Mouse (Mus musculus) embryo, embryonic 10.5 days (tissue): ENCODE results near the gene Gsk3a.

Source experiments
- DNase-seq: peaks from one replicate; pipeline ENCODE4 v3.0.0-alpha.2; 2015; ENCODE audit warnings: low spot score

The Gsk3a gene

GRCm38 (mm10) chr7:25237249-25238014, at the start of gene Gsk3a:
Gene Gsk3a (minus strand): TSS chr7:25237851.
- peak; percentile 99 for DNase-seq

DNA sequence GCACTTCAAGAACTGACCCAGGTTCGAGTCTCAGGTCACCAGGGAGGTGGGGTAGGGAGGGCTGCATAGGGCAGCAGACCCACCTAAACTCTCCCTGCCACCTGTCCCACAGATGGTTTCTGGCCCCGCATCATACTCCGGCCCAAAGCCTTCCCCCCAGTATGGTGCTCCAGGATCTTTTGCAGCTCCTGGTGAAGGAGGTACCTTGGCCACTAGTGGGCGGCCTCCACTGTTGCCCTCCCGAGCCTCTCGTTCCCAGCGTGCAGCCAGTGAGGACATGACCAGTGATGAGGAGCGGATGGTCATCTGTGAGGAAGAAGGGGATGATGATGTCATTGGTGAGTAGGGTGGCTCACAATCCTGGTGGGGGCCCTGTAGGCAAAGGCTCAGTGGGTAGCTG, 49.3 kb upstream of the Gsk3a start:
- no peak for DNase-seq

DNA sequence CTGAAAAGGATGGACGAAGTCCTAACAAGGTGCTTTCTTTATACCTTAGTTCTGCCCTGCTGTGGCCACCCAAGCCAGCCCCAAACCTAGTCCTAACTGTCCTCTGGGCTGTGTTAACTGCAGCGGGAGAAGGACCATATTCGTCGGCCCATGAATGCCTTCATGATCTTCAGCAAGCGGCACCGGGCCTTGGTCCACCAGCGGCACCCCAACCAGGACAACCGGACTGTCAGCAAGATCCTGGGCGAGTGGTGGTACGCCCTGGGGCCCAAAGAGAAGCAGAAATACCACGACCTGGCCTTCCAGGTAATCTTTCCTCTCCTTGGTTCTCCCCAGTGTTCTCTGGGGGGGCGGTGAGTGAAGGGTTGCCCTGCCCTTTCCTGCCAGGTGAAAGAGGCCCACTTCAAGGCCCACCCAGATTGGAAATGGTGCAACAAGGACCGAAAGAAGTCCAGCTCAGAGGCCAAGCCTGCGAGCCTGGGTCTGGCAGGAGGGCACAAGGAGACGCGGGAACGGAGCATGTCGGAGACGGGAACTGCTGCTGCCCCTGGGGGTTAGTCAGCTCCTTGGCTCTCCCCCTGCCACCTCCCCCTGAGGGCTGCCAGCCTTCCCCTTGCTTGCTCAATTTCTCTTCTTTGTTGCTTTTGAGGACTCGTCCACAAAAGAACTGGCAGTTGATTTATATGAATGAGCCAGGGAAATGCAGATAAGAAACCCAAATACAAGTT, 48.0 kb upstream of the Gsk3a start:
- DNase-seq = no peak

GRCm38 (mm10) chr7:25284766-25285165, 47.1 kb upstream of the Gsk3a start:
- DNase-seq = no peak

DNA sequence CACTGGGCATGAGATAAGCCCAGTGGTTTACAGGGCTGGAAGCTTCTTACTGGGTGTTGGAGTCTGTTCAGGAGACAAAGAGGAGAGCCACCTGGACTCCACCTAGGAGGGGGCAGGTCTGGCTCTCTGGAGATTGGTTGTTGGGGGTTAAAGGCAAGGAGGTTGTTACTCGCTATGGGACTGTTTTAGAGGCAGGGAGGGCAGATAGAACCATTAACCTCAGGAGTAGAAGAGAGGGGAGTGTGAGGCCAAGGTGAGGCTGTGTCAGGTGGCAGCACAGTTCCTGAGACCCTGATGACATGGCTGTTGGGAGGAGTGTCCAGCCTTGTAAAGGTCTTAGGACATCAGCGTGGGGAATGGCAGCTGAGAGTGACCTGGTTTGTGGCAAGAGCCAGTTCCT, 46.5 kb upstream of the Gsk3a start:
- no peak for DNase-seq

GRCm38 (mm10) chr7:25283637-25284036, 46.0 kb upstream of the Gsk3a start:
- DNase-seq = no peak

GRCm38 (mm10) chr7:25282731-25283211, 45.1 kb upstream of the Gsk3a start:
- DNase-seq = peak; percentile 56

- peak; percentile 99 for DNase-seq
These were observed 44.3 kb upstream of the Gsk3a start for GRCm38 (mm10) chr7:25281734-25282601.

DNA sequence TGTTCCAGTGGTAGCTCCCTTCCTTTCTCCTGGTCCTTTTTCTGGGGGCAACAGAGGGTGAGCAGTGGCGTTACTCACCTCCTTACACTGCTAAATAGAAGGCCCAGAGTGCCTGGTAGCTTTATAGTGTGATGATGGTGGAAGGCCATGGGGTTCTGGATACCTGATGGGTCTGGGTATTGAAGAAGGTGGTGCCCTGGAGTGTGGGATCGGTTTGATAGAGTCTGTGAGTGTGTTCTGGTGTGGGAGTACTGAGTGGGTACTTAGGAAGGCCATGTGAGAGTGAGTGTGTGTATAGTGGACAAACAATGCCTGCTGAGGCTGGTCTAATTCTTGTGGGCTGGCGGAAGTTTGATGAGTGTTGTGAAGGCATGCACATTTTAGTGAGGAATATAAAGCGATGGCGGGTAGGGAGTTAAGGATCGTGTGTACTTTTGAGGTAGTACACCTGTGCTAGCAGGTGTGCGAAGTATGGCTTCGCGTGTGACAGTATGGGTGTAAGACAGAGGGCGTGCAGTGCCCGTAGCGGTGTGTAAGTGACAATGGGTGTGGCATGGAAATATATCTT, 43.6 kb upstream of the Gsk3a start:
- no peak for DNase-seq

GRCm38 (mm10) chr7:25279861-25280791, 42.5 kb upstream of the Gsk3a start:
- peak; percentile 68 for DNase-seq

- peak; percentile 89 for DNase-seq
These were observed 41.6 kb upstream of the Gsk3a start for GRCm38 (mm10) chr7:25279076-25279860.

GRCm38 (mm10) chr7:25278341-25279075, 40.9 kb upstream of the Gsk3a start:
- DNase-seq = peak; percentile 88

GRCm38 (mm10) chr7:25277998-25278340, 40.3 kb upstream of the Gsk3a start:
- no peak for DNase-seq

- DNase-seq = no peak
These were observed 39.8 kb upstream of the Gsk3a start for GRCm38 (mm10) chr7:25277405-25277804.

DNA sequence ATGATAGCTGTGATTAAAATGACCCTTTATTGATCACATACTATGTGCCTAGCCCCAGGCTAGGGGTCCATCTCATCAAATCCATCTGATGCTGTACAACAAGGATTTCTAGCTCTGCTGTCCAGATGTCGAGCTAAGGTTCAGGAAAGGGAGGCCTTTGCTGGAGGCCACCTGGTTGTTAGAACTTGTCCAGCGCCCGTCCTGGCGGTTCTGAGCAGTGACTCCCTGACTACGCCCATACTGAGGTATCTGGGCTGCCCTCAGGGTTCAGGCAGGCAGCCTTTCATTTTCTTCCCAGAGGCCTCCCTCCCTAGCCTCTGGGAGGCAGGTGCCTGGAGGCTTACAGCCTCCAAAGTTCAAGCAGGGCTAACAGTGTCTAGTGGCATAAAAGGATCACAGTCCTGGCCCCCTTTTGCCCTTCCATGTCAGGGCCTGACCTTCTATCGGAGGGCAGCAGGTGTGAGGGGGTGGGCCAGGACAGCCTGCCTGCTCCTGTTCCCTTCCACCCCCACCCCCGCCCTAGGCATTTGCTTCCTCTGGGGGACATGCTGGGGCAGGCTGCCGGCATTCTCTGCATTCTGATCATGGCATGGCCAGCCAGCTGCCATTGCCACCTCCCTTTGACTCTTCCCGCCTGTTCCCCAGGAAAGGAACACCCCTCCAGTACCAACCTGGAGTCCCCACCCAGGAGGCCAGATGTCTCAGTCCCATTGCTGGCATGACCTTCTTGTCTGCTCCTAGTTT, 38.1 kb upstream of the Gsk3a start:
- peak; percentile 8 for DNase-seq

DNA sequence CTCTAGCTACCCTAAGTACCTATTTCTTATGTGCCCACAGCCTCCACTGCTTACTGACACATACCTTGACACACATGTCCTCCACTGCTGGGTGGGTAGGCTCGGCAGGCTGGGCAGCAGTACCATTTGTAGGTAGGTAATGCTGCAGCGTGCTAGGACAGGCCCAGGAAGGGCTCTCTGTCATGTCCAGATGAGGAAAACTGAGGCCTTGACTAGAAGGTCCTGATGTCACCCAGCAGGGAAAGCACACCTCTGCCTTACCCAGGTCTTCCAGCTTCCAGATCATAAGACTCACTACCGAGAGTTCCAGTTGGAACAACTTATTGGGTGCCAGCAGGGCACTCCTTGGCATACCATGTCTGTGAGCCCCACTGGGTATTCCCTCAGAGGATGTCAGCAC, 37.3 kb upstream of the Gsk3a start:
- no peak for DNase-seq

DNA sequence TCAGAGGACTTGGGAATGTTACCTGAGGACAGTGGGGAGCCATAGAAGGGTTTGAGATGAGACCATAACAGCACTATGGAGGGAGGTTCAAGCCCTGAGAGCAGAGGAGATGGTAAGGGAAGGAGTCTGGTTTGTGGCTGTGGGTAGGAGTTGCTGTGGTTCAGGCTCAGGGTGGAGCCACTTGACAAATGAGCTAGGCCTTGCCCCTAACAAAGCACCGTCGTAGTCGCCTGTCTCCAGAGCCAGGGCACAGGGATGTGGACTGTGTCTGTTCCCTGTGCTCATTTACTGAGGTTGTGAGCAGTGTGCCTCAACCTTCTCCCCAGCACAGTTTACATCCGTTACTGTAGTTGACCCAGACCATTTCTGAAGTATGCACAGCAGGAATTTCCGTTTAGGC, 36.9 kb upstream of the Gsk3a start:
- no peak for DNase-seq
